Mouse (Mus musculus) gastrocnemius, postnatal 36 days (tissue): ENCODE data around the gene Gm9758. TPM values are rescaled to one million over a fixed set of nuclear protein-coding genes. Genes with fewer than 3 reads are reported as not detected.
"Not testable (repeated sequence)": the region's sequence is repeated elsewhere in the genome, so short reads cannot be mapped to it uniquely, and the experiment has no call there.

ENCODE experiments used
- DNase-seq, 2 experiments: peaks; one replicate each; pipeline ENCODE4 v3.0.0; 2022
- intact Hi-C: fragments of 180-260 bp; cut with DNase I; formaldehyde crosslinking; loops from one replicate; pipeline ENCODE4 v1.15.1; 2025
- long read RNA-seq, 2 experiments: library from polyadenylated mRNA; stranded (forward); transcript quantifications; one replicate each; pipeline ENCODE4 v2.0.0; 2021
- total RNA-seq, 2 experiments: library from RNA; stranded (reverse); gene quantifications; 2 replicates each; pipeline ENCODE4 v1.2.3; 2021

Gene Gm9758
- not detected for total RNA-seq
- long read RNA-seq, experiment 1 = 0 reads
- long read RNA-seq, experiment 2 = 0 reads

DNA sequence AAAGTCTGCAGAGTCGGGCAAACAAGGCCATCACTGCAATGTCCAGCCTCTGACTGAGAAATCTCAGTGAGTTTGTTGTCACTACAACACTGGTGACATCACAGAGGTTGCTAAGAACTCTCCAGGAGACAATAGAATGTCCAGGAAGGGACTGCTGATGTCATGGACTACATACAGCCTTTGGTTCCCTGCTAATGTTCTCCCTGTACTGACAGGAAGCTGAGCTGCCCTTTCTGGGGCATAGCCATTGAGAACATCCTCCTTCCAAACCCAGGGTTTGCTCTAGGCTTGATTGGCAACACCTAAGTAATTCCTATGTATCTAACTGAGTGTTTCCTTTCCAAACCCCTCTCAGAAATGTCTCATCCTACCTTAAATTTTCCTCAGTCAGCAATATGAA is at the start of gene Gm9758:
Gm9758 (minus strand) TSS at position 101 of the 400 bp plus-strand sequence.
- intact Hi-C loops = not testable (repeated sequence)

DNA sequence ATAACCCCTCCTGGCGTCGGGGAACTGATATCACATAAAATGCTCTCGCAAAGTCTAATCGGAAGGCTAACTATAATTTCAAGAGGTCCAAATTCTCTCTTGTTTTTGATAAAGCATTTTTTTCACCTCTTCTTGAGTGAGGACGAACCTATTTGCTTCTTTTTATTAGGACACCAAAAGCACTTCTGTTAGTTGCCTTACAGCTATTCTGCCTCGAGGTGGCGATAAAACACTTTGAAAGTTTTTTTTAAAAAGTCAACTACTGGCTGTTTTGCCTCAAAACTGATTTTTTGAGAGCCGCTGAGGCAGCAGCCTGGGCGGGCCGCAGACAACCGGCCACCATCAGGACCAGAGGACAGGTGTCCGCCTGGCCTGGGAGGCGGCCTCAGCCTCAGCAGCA is 49.1 kb upstream of the Gm9758 start:
- DNase-seq, intact Hi-C loops: not testable (repeated sequence)

More for the DNA sequence above, at the start of gene Gm9758:
- DNase-seq = not testable (repeated sequence)

DNA sequence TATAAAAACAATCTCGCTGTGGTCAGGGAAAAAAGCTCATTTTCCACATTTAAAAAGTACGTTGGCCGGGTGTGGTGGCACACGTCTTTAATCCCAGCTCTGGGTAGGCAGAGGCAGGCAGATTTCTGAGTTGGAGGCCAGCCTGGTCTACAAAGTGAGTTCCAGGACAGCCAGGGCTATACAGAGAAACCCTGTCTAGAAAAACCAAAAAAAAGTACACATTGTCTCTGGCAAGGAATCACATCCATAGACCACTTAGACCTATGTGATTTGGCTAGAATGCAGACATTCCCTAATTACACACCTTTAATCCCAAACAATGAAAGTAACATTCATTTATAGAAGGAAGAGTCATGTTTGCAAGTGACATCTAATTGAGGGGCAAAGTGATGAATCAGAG is 46.8 kb upstream of the Gm9758 start:
- DNase-seq, intact Hi-C loops: not testable (repeated sequence)

DNA sequence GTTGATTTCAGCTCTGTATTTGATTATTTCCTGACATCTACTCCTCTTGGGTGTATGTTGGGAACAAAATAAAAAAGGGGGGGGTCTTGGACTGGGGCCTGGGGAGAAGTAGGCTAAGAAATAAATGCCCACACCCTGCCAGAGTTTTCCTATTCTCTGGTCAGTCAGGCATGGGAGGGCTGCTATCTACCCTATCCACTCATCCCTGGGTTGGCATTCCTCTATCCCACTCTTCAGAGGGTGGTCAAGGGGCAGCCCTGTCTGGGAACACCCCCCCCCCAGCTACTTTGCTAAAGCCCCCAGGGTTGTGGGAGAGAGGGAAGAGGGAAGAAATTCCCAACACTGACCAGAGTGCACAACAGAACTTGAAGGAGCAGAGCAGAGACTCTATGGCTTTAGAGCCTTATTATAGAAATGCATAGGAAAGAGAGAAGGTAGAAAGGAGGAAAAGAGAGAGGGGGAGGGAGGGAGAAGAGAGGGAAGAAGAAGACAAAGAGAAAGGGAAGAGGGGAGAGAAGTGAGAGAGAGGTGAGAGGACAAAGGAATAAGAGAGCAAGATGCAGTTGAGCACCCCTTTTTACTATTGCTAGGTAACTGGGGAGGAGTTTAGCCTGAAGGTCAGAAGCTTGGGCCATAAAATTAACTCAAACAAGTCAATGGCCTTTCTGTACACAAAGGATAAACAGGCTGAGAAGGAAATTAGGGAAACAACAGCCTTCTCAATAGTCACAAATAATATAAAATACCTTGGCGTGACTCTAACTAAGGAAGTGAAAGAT is 41.4 kb upstream of the Gm9758 start:
- DNase-seq, intact Hi-C loops: not testable (repeated sequence)

DNA sequence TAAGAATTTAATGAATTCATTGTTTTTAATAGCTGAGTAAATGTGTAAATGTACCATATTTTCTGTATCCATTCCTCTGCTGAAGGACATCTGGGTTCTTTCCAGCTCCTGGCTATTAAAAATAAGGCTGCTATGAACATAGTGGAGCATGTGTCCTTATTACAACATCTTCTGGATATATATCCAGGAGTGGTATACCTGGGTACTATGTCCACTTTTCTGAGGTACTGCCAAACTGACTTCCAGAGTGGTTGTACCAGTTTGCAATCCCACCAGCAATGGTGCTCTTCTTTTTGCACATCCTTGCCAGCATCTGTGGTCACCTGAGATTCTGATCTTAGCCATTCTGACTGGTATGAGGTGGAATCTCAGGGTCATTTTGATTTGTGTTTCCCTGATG is 38.9 kb upstream of the Gm9758 start:
- DNase-seq, intact Hi-C loops: not testable (repeated sequence)

DNA sequence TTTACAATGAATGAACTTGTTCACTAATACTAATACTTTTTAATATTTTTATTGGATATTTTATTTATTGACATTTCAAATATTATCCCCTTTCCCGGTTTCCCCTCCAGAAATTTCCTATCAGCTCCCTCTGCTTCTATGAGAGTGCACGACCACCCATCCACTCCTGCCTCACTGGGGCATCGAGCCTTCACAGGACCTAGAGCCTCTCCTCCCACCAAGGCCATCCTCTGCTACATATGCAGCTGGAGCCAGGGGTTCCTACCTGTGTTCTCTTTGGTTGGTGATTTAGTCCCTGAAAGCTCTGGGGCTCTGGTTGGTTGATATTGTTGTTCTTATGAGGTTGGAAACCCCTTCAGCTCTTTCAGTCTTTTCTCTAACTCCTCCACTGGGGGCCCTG is 38.0 kb upstream of the Gm9758 start:
- intact Hi-C loops, DNase-seq: not testable (repeated sequence)

DNA sequence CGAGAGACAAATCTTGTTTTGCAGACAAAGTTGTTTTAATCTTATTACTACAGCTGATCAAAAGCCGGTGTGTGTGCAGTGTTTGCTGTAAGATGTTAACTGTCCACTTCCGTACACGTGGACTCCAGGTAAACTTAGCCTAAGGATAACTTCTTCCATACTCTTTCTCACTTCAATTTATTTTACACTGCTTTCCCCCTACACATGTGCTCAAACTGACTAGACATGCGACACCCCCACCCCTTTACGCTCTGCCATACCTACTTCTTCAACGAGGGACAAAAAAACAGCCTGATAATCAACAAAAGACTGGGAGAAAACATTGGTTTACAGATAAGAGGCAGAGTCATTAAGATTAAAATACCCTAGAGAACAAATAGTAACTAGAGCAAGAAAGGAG is 37.1 kb upstream of the Gm9758 start:
- intact Hi-C loops, DNase-seq: not testable (repeated sequence)

DNA sequence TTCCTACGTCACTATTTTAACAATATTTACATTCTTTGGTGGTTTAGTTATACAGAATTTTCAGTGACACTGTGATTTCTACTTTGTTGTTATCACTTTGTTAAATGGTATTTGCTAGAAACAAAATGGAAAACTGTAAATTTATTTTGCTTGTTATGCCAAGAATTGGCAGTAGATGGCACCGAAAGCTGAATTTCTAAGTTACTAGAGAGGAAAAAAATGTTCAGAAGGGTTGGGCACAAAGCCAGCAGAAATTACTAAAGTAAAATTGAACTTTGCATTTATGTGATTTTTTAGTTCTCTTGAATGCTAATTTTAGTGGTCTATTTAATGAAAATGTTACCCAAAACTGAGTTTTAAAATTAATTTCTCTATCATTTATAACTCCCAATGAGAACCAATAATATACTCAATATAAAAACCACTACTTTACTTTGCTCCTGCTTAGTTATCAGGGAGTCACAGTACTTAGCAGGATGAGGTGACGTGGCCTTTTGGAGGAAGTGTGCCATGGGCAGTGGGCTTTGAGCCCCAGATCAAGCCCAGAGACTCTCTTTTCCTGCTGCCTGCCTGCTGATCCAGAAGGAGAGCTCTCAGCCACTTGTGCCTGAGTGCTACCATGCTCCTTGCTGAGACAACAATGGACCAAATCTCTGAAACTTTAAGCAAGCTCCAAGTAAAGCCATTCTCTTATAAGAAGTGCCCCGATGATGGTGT is 32.9 kb upstream of the Gm9758 start:
- intact Hi-C loops = not testable (repeated sequence)
- peak in 1 of 2 experiments; percentile 12 for DNase-seq

DNA sequence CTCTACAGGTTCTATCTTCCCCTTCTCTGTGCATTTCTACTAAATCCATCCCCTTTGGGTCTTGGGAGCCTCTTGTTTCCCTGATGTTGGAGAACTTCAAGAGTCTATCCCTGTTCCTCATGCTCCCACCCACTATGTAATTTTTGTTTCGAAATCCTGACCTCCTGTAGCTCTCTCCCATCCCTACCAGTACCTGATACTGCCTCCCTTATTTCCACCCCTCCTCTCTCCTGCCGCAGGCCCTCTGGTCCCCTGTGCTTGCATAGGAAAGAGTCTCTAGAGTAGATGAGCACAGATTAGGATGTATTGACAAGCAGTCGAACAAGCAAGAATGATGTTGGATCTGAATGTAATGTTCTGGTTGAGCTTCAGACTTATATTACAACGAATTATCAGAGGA is 30.8 kb upstream of the Gm9758 start:
- intact Hi-C loops, DNase-seq: not testable (repeated sequence)

DNA sequence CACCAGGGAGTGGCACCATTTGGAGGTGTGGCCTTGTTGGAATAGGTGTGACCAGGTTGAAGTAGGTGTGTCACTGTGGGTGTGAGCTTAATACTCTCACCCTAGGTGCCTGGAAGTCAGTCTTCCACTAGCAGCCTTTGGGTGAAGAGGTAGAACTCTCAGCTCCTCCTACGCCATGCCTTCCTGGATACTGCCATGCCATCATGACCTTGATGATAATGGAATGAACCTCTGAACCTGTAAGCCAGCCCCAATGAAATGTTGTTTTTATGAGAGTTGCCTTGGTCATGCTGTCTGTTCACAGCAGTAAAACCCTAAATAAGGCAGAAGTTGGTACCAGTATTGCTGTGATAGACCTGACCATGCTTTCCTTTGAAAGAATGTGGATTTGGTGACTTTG is 26.3 kb upstream of the Gm9758 start:
- DNase-seq, intact Hi-C loops: not testable (repeated sequence)

DNA sequence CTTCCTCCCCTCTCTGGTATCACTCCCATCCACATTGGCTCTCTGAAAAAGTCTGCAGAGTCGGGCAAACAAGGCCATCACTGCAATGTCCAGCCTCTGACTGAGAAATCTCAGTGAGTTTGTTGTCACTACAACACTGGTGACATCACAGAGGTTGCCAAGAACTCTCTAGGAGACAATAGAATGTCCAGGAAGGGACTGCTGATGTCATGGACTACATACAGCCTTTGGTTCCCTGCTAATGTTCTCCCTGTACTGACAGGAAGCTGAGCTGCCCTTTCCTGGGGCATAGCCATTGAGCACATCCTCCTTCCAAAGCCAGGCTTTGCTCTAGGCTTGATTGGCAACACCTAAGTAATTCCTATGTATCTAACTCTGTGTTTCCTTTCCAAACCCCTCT is 23.6 kb upstream of the Gm9758 start, which contains the start of gene Speer4e:
Speer4e (minus strand) TSS at position 101 of the 400 bp plus-strand sequence.
- intact Hi-C loops, DNase-seq: not testable (repeated sequence)

DNA sequence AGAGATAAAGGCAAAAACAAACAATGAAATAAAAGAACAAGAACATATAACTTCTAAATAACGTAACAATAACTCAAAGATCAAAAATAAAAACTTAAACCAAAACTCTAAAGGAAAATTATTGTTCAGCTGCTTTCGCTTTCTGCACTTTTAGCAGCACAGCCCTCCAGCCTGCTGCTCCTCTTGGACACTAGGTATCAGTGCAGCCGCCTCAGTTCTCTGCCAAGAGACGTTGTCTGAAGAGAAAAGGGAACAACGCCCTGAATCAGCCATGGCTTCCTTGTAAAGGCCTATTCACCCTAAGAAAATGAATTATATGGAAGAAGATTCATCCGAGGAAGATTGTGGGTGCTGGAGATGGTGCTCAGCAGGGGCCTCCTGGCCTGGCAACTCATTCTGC is 19.0 kb upstream of the Gm9758 start:
- intact Hi-C loops, DNase-seq: not testable (repeated sequence)

DNA sequence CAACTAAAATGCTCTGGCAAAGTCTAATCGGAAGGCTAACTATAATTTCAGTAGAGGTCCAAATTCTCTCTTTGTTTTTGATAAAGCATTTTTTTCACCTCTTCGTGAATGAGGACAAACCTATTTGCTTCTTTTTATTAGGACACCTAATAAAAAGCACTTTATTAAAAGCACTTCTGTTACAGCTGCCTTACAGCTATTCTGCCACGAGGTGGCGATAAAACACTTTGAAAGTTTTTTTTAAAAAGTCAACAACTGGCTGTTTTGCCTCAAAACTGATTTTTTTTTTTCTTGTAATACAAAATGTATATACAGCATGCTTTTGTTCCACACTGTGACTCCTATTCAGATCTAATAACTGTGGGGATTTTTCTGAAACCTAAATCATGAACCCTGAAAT is 12.3 kb upstream of the Gm9758 start:
- intact Hi-C loops, DNase-seq: not testable (repeated sequence)

DNA sequence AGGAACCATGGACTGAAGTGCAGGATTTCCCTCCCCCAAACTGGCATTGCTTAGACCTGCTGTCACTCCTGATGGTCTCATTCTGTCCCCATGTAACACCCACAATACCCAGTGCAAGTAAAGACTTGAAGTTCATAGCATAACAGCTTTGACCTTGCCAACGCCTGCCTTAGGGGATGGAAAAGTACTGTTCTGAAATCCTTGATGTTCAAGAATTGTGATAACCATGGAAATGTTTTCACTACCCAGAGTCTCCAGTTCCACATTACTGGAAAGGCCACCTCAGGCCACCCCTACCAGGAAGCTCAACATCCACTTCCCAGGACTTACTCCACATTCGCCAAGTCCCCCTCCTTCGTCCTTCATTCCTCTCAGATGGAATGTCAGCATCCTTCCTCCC is 338 bp downstream of the Gm9758 start:
- DNase-seq, intact Hi-C loops: not testable (repeated sequence)

DNA sequence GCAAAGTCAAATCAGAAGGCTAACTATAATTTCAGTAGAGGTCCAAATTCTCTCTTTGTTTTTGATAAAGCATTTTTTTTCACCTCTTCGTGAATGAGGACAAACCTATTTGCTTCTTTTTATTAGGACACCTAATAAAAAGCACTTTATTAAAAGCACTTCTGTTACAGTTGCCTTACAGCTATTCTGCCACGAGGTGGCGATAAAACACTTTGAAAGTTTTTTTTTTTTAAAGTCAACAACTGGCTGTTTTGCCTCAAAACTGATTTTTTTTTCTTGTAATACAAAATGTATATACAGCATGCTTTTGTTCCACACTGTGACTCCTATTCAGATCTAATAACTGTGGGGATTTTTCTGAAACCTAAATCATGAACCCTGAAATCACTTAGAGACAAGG is 11.2 kb downstream of the Gm9758 start:
- DNase-seq, intact Hi-C loops: not testable (repeated sequence)

DNA sequence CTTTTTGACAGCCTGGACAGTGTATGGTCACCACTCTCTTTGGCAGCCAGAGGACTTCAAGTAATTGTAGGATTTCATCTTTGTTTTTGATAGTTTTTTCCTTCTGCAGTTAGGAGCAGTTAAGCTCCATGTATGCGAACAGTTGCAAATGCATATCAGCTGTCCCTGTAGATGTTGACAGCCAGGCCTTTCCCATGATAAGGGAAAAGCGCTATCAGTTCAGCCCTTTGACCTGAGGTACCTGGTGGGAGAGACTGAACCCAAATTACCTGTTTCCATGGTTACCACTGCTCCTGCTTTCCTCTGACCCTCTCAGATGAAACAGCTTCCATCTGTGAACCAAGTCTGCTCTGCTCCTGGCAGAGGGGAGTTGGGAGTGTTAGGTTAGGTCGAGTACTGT is 22.5 kb downstream of the Gm9758 start:
- intact Hi-C loops = no loop called here
- DNase-seq = no peak

DNA sequence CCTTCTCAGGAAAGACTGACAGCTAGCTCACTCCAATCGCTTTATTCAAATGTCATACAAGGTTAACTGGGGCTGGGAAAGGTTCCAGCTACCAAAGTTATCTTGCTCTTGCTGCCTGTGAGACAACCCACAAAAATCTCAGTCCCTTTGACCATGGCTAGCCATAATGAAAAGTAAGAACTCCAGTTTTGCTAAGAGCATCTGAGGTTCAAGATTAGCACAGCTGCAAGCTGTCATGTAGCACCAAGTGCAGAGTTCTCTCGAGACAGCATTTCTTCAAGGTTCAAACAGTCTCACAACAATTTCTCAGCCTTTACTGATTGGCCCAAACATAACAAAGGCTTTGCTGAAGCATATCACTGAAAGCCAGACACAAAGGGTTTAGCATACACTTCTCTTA is 29.4 kb downstream of the Gm9758 start:
- DNase-seq, intact Hi-C loops: not testable (repeated sequence)
